Mouse (Mus musculus): ENCODE results near the gene Ubxn11. TPM values are rescaled to one million over a fixed set of nuclear protein-coding genes. Genes with fewer than 3 reads are reported as not detected.

The Ubxn11 gene
- total and polyA plus RNA-seq, 3 experiments, result 1.6 to 6.9 (median 2.1) TPM

DNA sequence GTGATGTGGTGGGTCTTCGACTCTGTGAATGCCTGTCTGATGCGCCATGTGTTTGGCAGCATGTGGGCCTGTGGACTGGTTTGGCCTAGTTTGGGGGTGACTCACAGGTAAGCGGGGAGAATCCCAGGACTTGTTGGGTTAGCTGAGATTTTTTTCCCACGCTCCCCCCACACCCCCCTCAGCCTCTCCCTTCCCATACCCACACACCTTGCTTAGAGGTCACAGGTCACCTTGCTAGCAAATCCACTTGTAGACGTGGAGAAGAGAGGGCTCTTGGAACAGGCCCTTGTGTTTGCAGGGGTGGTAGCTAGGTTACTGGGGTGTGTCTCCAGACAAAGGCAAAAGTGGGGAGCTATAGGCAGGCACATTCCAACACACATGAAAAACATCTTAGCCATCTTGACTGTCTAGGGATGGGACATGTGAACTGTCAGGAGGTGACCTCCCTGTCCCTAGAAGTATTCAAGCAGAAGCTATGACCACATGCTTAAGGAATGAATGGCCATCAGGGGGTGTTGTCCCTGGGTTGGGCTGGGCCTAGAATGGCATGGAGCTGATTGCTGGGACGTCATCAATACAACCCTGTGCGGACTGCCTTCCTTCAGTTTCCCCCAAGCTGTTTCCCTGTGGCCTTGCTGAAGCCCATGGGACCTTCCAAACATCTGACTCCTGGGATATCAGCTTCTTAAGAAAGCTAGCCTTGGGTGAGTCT lies 34.4 kb upstream of the Ubxn11 start:
- intact Hi-C loops (cut with DNase I), result no loop called here
- no peak for TF ChIP-seq CTCF (IDR thresholded peaks at IDR 0.05)
- TF ChIP-seq EP300 (IDR thresholded peaks at IDR 0.05; ENCODE audit: insufficient read depth, low read depth, low read length), result no peak
- TF ChIP-seq POLR2A (IDR thresholded peaks at IDR 0.05; ENCODE audit: insufficient read depth, low read depth, low read length), result no peak

DNA sequence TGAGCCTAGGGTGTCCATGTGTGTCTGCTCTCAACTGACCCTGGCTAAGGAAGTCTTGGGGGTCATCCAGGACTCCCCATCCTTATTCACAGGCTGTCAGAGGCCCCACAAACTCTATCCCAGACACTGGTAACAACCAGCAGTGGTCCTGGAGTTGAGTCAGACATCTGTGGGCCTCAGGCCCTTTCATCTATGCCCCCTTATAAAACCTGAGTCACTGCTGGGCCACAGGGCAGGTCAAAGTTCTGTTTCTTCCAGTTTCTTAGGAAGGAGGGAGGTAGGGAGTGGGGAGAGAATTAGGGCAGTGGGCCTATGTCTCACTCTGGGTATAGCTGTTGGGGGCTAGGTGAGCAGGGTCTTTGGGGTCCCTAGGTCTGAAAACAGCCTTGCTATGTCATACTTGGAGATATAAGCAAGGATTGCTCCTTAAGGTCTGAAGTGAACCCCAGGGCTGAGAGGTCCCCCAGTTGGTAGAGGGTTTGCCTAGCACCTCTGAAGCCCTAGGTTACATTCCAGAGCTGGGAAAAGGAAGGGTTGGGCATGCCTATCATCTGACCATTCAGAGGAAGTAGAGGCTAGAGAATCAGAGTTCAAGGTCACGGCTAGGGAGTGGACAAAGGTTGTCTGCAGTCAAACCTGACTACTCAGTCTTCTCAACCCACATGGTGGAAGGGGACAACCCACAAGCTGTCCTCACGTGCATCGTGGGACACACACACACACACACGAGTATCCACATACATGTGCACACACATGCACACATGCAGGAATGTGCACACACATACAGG lies 33.4 kb upstream of the Ubxn11 start:
- Histone ChIP-seq H3K79me2 (replicated peaks; ENCODE audit: control insufficient read depth, insufficient read depth, low read length) (no peaks in the 10 kb centered on the region), H3K27me3 (ENCODE audit: control insufficient read depth, insufficient read depth, low read length) (no peaks in the 10 kb centered on the region; the same call in 1 of the 2 replicates), H3K36me3 (ENCODE audit: control insufficient read depth, insufficient read depth, low read length) (no peaks in the 10 kb centered on the region), H3K4me3 (no peak overlapping the region), H3K4me1 (ENCODE audit: control insufficient read depth, insufficient read depth, low read length) (no peaks in the 10 kb centered on the region), H3K27ac (no peak overlapping the region), H3K9ac (ENCODE audit: low read depth, low read length) (no peak overlapping the region)
- intact Hi-C loops (cut with DNase I), result no loop called here
- TF ChIP-seq POLR2A (IDR thresholded peaks at IDR 0.05; ENCODE audit: insufficient read depth, low read depth, low read length) (no peak), CTCF (IDR thresholded peaks at IDR 0.05) (no peak), EP300 (IDR thresholded peaks at IDR 0.05; ENCODE audit: insufficient read depth, low read depth, low read length) (no peak)
- 81% methylated on average over 4 of the region's 4 CpGs for WGBS
- no peak for DNase-seq

More for the DNA sequence above, 34.4 kb upstream of the Ubxn11 start:
- no peak for DNase-seq
- Histone ChIP-seq H3K79me2 (replicated peaks; ENCODE audit: control insufficient read depth, insufficient read depth, low read length) (no peaks in the 10 kb centered on the region), H3K27ac (no peak overlapping the region), H3K27me3 (ENCODE audit: control insufficient read depth, insufficient read depth, low read length) (no peaks in the 10 kb centered on the region; the same call in 1 of the 2 replicates), H3K9ac (ENCODE audit: low read depth, low read length) (no peak overlapping the region), H3K4me1 (ENCODE audit: control insufficient read depth, insufficient read depth, low read length) (no peaks in the 10 kb centered on the region), H3K4me3 (no peak overlapping the region), H3K36me3 (ENCODE audit: control insufficient read depth, insufficient read depth, low read length) (no peaks in the 10 kb centered on the region)
- 82% methylated on average over 7 of the region's 7 CpGs for WGBS

DNA sequence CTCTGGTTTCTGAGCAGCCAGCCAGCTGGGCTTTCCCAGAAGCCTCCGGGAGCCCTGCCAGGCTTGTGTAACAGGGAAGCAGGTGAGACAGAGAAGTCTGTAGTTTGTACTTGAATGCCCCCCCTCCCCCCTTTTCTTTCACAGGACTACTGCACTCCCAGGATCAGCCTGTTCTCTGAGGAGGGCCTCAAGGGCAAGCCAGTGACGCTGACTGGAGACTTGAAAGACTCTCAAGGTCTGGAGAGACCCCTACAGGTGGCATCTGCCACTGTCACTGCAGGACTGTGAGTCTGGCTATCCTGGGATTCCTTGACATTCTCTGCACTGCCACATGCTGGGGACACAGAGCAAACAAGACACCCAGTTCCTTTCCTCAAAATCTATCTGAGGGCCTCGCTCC lies 23.7 kb upstream of the Ubxn11 start:
- Histone ChIP-seq H3K4me1 (ENCODE audit: control insufficient read depth, insufficient read depth, low read length) (no peaks in the 10 kb centered on the region), H3K4me3 (no peak overlapping the region), H3K9ac (ENCODE audit: low read depth, low read length) (no peak overlapping the region), H3K27me3 (ENCODE audit: control insufficient read depth, insufficient read depth, low read length) (0 out of 2 replicates have a peak, but pooled peaks cover 3% of the 10 kb centered on the region), H3K79me2 (replicated peaks; ENCODE audit: control insufficient read depth, insufficient read depth, low read length) (no peaks in the 10 kb centered on the region), H3K36me3 (ENCODE audit: control insufficient read depth, insufficient read depth, low read length) (no peaks in the 10 kb centered on the region), H3K27ac (no peak overlapping the region)
- intact Hi-C loops (cut with DNase I), result no loop called here
- TF ChIP-seq EP300 (IDR thresholded peaks at IDR 0.05; ENCODE audit: insufficient read depth, low read depth, low read length) (no peak), CTCF (IDR thresholded peaks at IDR 0.05) (peak; percentile 63)
- 30% methylated on average over 3 of the region's 3 CpGs for WGBS
- DNase-seq, result no peak

GRCm38 (mm10) chr4:134080674-134081073 lies 21.7 kb upstream of the Ubxn11 start:
- no peaks in the 10 kb centered on the region for H3K36me3 ChIP-seq (ENCODE audit: control insufficient read depth, insufficient read depth, low read length)
- intact Hi-C loops (cut with DNase I), result loop anchor here (5.0 kb wide), 1 partner anchor 43 kb away; no protein-coding TSS in a partner anchor

DNA sequence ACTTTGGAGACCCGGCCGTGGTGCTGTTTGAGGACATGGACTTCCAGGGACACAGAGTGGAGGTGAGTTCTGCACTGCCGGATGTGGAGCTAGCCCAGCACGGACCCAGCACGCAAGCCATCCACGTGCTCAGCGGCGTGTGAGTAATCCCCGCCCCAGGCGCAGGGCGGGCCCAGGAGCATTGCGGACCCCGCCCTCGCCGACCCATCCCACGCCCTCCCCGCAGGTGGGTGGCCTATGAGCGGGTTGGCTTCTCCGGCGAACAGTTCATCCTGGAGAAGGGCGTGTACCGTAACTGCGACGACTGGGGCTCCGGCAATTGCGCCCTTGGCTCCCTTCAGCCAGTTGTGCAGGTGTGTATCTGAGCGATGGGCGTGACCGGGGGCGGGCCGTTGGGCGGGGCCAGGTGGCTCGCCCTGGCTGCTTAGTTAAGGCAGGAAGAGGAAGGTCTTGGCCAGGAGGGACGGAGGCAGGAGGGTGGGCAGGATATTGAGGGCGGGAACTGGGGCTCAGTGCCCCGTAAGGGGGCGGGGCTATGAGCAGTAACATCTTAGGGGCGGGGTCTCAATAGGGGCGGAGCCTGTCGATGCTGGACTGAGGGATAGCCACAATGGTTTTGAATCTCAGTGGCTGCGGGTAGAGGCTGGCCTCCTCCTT lies 20.5 kb upstream of the Ubxn11 start:
- Histone ChIP-seq H3K27ac (no peak overlapping the region), H3K4me1 (ENCODE audit: control insufficient read depth, insufficient read depth, low read length) (no peaks in the 10 kb centered on the region), H3K4me3 (peak overlapping the region; percentile 16; the same call in 1 of the 2 replicates), H3K79me2 (replicated peaks; ENCODE audit: control insufficient read depth, insufficient read depth, low read length) (no peaks in the 10 kb centered on the region), H3K9ac (ENCODE audit: low read depth, low read length) (no peak overlapping the region), H3K36me3 (ENCODE audit: control insufficient read depth, insufficient read depth, low read length) (no peaks in the 10 kb centered on the region), H3K27me3 (ENCODE audit: control insufficient read depth, insufficient read depth, low read length) (0 out of 2 replicates have a peak, but pooled peaks cover 3% of the 10 kb centered on the region)
- intact Hi-C loops (cut with DNase I), result loop anchor here (5.0 kb wide), 1 partner anchor 45 kb away; no protein-coding TSS in a partner anchor
- no peak for TF ChIP-seq EP300 (IDR thresholded peaks at IDR 0.05; ENCODE audit: insufficient read depth, low read depth, low read length)
- TF ChIP-seq POLR2A (IDR thresholded peaks at IDR 0.05; ENCODE audit: insufficient read depth, low read depth, low read length), result no peak
- no peak for TF ChIP-seq CTCF (IDR thresholded peaks at IDR 0.05)
- WGBS, result 1% methylated on average over 41 of the region's 41 CpGs
- peak; percentile 42 to 70 for DNase-seq

More at GRCm38 (mm10) chr4:134080674-134081073, 21.7 kb upstream of the Ubxn11 start:
- H3K79me2 ChIP-seq (replicated peaks; ENCODE audit: control insufficient read depth, insufficient read depth, low read length), result no peaks in the 10 kb centered on the region
- DNase-seq, result no peak
- H3K4me1 ChIP-seq (ENCODE audit: control insufficient read depth, insufficient read depth, low read length), result no peaks in the 10 kb centered on the region
- WGBS, result 89% methylated on average over 4 of the region's 4 CpGs
- H3K27ac ChIP-seq, result no peak overlapping the region
- 0 out of 2 replicates have a peak, but pooled peaks cover 3% of the 10 kb centered on the region for H3K27me3 ChIP-seq (ENCODE audit: control insufficient read depth, insufficient read depth, low read length)
- no peak overlapping the region for H3K9ac ChIP-seq (ENCODE audit: low read depth, low read length)
- no peak overlapping the region for H3K4me3 ChIP-seq
- TF ChIP-seq POLR2A (IDR thresholded peaks at IDR 0.05; ENCODE audit: insufficient read depth, low read depth, low read length), result no peak
- TF ChIP-seq EP300 (IDR thresholded peaks at IDR 0.05; ENCODE audit: insufficient read depth, low read depth, low read length), result no peak
- no peak for TF ChIP-seq CTCF (IDR thresholded peaks at IDR 0.05)
